19 mouse cellular contexts compared by ENCODE assay signal in the genomic region with DNA sequence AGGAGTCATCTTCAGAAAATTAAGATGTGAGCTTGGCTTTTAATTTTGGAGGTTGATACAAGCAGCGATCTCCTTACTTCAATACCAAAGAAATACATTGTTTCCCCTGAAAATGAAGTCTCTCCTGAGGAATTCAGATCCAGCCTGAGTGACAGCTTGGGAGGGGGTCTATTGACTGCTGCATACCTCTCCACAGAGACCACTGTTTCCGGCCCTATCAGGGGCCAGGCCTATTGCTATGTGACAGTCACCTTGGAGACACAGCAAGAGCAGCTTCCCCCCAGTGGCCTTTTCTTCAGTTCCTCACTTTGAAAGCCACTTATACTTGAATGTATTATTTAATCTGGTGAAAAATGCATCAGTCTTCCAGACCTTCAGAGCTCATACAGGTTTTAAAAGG.
DNase-seq lines count a peak whose midpoint lies in the region; ATAC-seq lines count a peak whose summit lies in the region.
"Had no signal": no experiment of that assay in that cellular context is flagged by ENCODE, and none has a peak within 500 bp of the region (broad histone marks: within the 10 kb centered on the region; RNA-seq: fewer than 3 reads in every experiment).

No protein-coding gene starts in this region.

- WGBS in forebrain, embryonic 11.5 days: 9% methylated on average over 2 of the region's 2 CpGs
- WGBS in hindbrain, embryonic 12.5 days: 9% methylated on average over 2 of the region's 2 CpGs
- WGBS in midbrain, embryonic 12.5 days: 13% methylated on average over 2 of the region's 2 CpGs
- 47% methylated on average over 2 of the region's 2 CpGs for WGBS in heart, embryonic 11.5 days (ENCODE audit: insufficient replicate concordance)
- whole genome bisulfite sequencing in heart, embryonic 10.5 days: 44% methylated on average over 2 of the region's 2 CpGs

- DNase-seq in forebrain, embryonic 11.5 days (ENCODE audit: low spot score): peak; percentile 62
- DNase-seq in lung, postnatal 36 days: no peak
- DNase-seq in heart, embryonic 10.5 days (ENCODE audit: low spot score): no peak
- DNase-seq: adrenal gland, postnatal 10 days; cerebellum, postnatal 10 days; gastrocnemius, postnatal 14 days; kidney, adult 2 months; kidney, postnatal 4 days had no signal

- no peak overlapping the region for H3K27ac ChIP-seq in forebrain, embryonic 11.5 days (ENCODE audit: low read depth, low read length)
- no peak overlapping the region for H3K27ac ChIP-seq in hindbrain, embryonic 12.5 days
- H3K27ac ChIP-seq in midbrain, embryonic 12.5 days (replicated peaks): no peak overlapping the region
- no peak overlapping the region for H3K27ac ChIP-seq in heart, embryonic 11.5 days (ENCODE audit: low read depth, low read length)
- H3K27ac ChIP-seq in heart, embryonic 10.5 days: no peak overlapping the region
- H3K27ac ChIP-seq: embryonic facial prominence, embryonic 13.5 days; heart, embryonic 13.5 days; limb, embryonic 10.5 days; liver, embryonic 12.5 days; stomach, embryonic 15.5 days had no signal

- no peaks in the 10 kb centered on the region for H3K36me3 ChIP-seq in forebrain, embryonic 11.5 days (ENCODE audit: control insufficient read depth, insufficient read depth, low read length)
- H3K36me3 ChIP-seq in hindbrain, embryonic 12.5 days: no peaks in the 10 kb centered on the region
- H3K36me3 ChIP-seq in midbrain, embryonic 12.5 days: no peaks in the 10 kb centered on the region
- no peaks in the 10 kb centered on the region for H3K36me3 ChIP-seq in heart, embryonic 11.5 days (ENCODE audit: control insufficient read depth, insufficient read depth, low read length)
- H3K36me3 ChIP-seq in heart, embryonic 10.5 days: no peaks in the 10 kb centered on the region
- H3K36me3 ChIP-seq: embryonic facial prominence, embryonic 13.5 days; heart, embryonic 13.5 days; limb, embryonic 10.5 days; liver, embryonic 12.5 days; stomach, embryonic 15.5 days had no signal

- no peaks in the 10 kb centered on the region; the same call in 1 of the 2 replicates for H3K4me1 ChIP-seq in forebrain, embryonic 11.5 days (replicated peaks; ENCODE audit: control insufficient read depth, insufficient read depth, low read length)
- H3K4me1 ChIP-seq in hindbrain, embryonic 12.5 days: peaks cover 8% of the 10 kb centered on the region; the same call in 1 of the 2 replicates
- H3K4me1 ChIP-seq in midbrain, embryonic 12.5 days: peaks cover 9% of the 10 kb centered on the region
- H3K4me1 ChIP-seq in heart, embryonic 11.5 days (ENCODE audit: control insufficient read depth, insufficient read depth, low read length): no peaks in the 10 kb centered on the region
- H3K4me1 ChIP-seq in heart, embryonic 10.5 days: no peaks in the 10 kb centered on the region
- H3K4me1 ChIP-seq: embryonic facial prominence, embryonic 13.5 days; heart, embryonic 13.5 days; limb, embryonic 10.5 days; liver, embryonic 12.5 days; megakaryocyte, embryonic 14.5 days; stomach, embryonic 15.5 days had no signal

- ATAC-seq in forebrain, embryonic 11.5 days (replicated peaks; ENCODE audit: low FRiP score): peak; percentile 91
- ATAC-seq in hindbrain, embryonic 12.5 days (ENCODE audit: low FRiP score): peak; percentile 72; the same call in 1 of the 2 replicates
- peak; percentile 83 for ATAC-seq in midbrain, embryonic 12.5 days (ENCODE audit: low FRiP score, low read depth)
- ATAC-seq in heart, embryonic 11.5 days (replicated peaks; ENCODE audit: insufficient number of reproducible peaks, low FRiP score, low TSS enrichment): no peak
- no peak for ATAC-seq in inflammation-experienced regulatory T-cells, adult 6 months
- ATAC-seq: CD4-positive, CD25-positive, alpha-beta regulatory T cell, adult 4 months; liver, embryonic 12.5 days had no signal

- no peaks in the 10 kb centered on the region for H3K27me3 ChIP-seq in forebrain, embryonic 11.5 days (ENCODE audit: control insufficient read depth, insufficient read depth, low read length)
- no peaks in the 10 kb centered on the region for H3K27me3 ChIP-seq in hindbrain, embryonic 12.5 days
- H3K27me3 ChIP-seq in midbrain, embryonic 12.5 days: no peaks in the 10 kb centered on the region
- H3K27me3 ChIP-seq in heart, embryonic 11.5 days (ENCODE audit: control insufficient read depth, insufficient read depth, low read length): no peaks in the 10 kb centered on the region
- H3K27me3 ChIP-seq in heart, embryonic 10.5 days (ENCODE audit: insufficient read depth, poor library complexity, severe bottlenecking): no peaks in the 10 kb centered on the region
- H3K27me3 ChIP-seq: embryonic facial prominence, embryonic 13.5 days; heart, embryonic 13.5 days; liver, embryonic 12.5 days; megakaryocyte, embryonic 14.5 days; stomach, embryonic 15.5 days had no signal

- no peak overlapping the region for H3K4me3 ChIP-seq in forebrain, embryonic 11.5 days (ENCODE audit: low read depth, low read length)
- H3K4me3 ChIP-seq in hindbrain, embryonic 12.5 days: no peak overlapping the region
- H3K4me3 ChIP-seq in midbrain, embryonic 12.5 days: no peak overlapping the region
- no peak overlapping the region for H3K4me3 ChIP-seq in heart, embryonic 11.5 days (ENCODE audit: low read depth, low read length)
- no peak overlapping the region for H3K4me3 ChIP-seq in heart, embryonic 10.5 days
- H3K4me3 ChIP-seq: embryonic facial prominence, embryonic 13.5 days; heart, embryonic 13.5 days; limb, embryonic 10.5 days; liver, embryonic 12.5 days; stomach, embryonic 15.5 days had no signal

- no peak overlapping the region for H3K9ac ChIP-seq in forebrain, embryonic 11.5 days (ENCODE audit: low read length)
- H3K9ac ChIP-seq in hindbrain, embryonic 12.5 days: no peak overlapping the region
- H3K9ac ChIP-seq in midbrain, embryonic 12.5 days (replicated peaks): no peak overlapping the region
- H3K9ac ChIP-seq in heart, embryonic 11.5 days (ENCODE audit: low read depth, low read length): no peak overlapping the region
- H3K9ac ChIP-seq: embryonic facial prominence, embryonic 13.5 days; heart, embryonic 13.5 days; liver, embryonic 12.5 days; stomach, embryonic 15.5 days had no signal

- H3K4me2 ChIP-seq in forebrain, embryonic 11.5 days (ENCODE audit: low read depth, low read length, severe bottlenecking): no peak overlapping the region
- H3K4me2 ChIP-seq in hindbrain, embryonic 12.5 days (replicated peaks): no peak overlapping the region
- H3K4me2 ChIP-seq in midbrain, embryonic 12.5 days (replicated peaks): peak overlapping the region; percentile 23; the same call in 1 of the 2 replicates
- H3K4me2 ChIP-seq in heart, embryonic 11.5 days: no peak overlapping the region
- H3K4me2 ChIP-seq: embryonic facial prominence, embryonic 13.5 days; heart, embryonic 13.5 days; liver, embryonic 12.5 days; stomach, embryonic 15.5 days had no signal

- H3K9me3 ChIP-seq in forebrain, embryonic 11.5 days (ENCODE audit: control insufficient read depth, low read length): no peaks in the 10 kb centered on the region
- no peaks in the 10 kb centered on the region for H3K9me3 ChIP-seq in hindbrain, embryonic 12.5 days (replicated peaks)
- no peaks in the 10 kb centered on the region for H3K9me3 ChIP-seq in midbrain, embryonic 12.5 days
- H3K9me3 ChIP-seq in heart, embryonic 11.5 days (replicated peaks; ENCODE audit: control insufficient read depth, low read length): no peaks in the 10 kb centered on the region
- H3K9me3 ChIP-seq in heart, embryonic 10.5 days: no peaks in the 10 kb centered on the region
- H3K9me3 ChIP-seq: embryonic facial prominence, embryonic 13.5 days; heart, embryonic 13.5 days; limb, embryonic 10.5 days; liver, embryonic 12.5 days; stomach, embryonic 15.5 days had no signal

Comparison
In these comparisons a context has a peak if more than half of its experiments do, and no peak if none do; other contexts are left out.
1. ATAC-seq: peak in forebrain, embryonic 11.5 days (single experiment), hindbrain, embryonic 12.5 days (single experiment) and midbrain, embryonic 12.5 days (single experiment); none in heart, embryonic 11.5 days (single experiment) and inflammation-experienced regulatory T-cells, adult 6 months (single experiment).